Mouse (Mus musculus) kidney, embryonic 14.5 days (tissue): ENCODE results near the gene Sri. TPM values are rescaled to one million over a fixed set of nuclear protein-coding genes. Genes with fewer than 3 reads are reported as not detected.

ENCODE experiments used
- ATAC-seq: fragments of 200-750 bp; cut with Nextera tagmentation; 2 replicates; pipeline ENCODE4 v1.8.0; 2017; ENCODE audit warnings: moderate number of reproducible peaks, mild to moderate bottlenecking, moderate TSS enrichment, moderate library complexity; ENCODE audit not compliant: low FRiP score, low TSS enrichment
- H3K27ac ChIP-seq: fragments of 300-500 bp; sonication (generic); 2 replicates; pipeline ENCODE4 v1.5.1; 2014; ENCODE audit warnings: low read depth, mild to moderate bottlenecking, low read length, moderate library complexity, mixed read lengths
- H3K27me3 ChIP-seq: fragments of 300-500 bp; sonication (generic); 2 replicates; pipeline ENCODE4 v1.6.1; 2014; ENCODE audit warnings: mild to moderate bottlenecking, low read length; ENCODE audit not compliant: control insufficient read depth, insufficient read depth
- H3K36me3 ChIP-seq: fragments of 300-500 bp; sonication (generic); 2 replicates; pipeline ENCODE4 v1.6.1; 2014; ENCODE audit warnings: low read length, mixed read lengths; ENCODE audit not compliant: control insufficient read depth, insufficient read depth
- H3K4me1 ChIP-seq: fragments of 300-500 bp; sonication (generic); 2 replicates; pipeline ENCODE4 v1.6.1; 2014; ENCODE audit warnings: low read length, mixed read lengths; ENCODE audit not compliant: control insufficient read depth, insufficient read depth
- H3K4me2 ChIP-seq: fragments of 300-500 bp; sonication (generic); replicated peaks from 2 replicates; pipeline ENCODE4 v1.6.1; 2014; ENCODE audit warnings: low read depth, mild to moderate bottlenecking, low read length
- H3K4me3 ChIP-seq: fragments of 300-500 bp; sonication (generic); 2 replicates; pipeline ENCODE4 v1.5.1; 2014; ENCODE audit warnings: mild to moderate bottlenecking, low read length
- H3K9ac ChIP-seq: fragments of 300-500 bp; sonication (generic); 2 replicates; pipeline ENCODE4 v1.6.1; 2014; ENCODE audit warnings: low read depth, mild to moderate bottlenecking, low read length, moderate library complexity
- H3K9me3 ChIP-seq: fragments of 300-500 bp; sonication (generic); 2 replicates; pipeline ENCODE4 v1.6.1; 2016; ENCODE audit warnings: low read length; ENCODE audit not compliant: control insufficient read depth
- WGBS: fragments of 180-500 bp; shearing (Covaris S2); extraction: QIAGEN DNeasy Blood & Tissue Kit; methylation state at CpG from one replicate; pipeline ENCODE4 v1.1.7; 2014; 5-methylcytosine and 5-hydroxymethylcytosine counted together
- polyA plus RNA-seq: library from polyadenylated mRNA; unstranded; fragments of >200 nt; fragmentation: Nextera tagmentation; extraction: Ambion mirVana; gene quantifications from 2 replicates; pipeline ENCODE4 v1.2.1, GENCODE M21; 2014

The Sri gene
- polyA plus RNA-seq, 1 experiment from 2014 or later, result 301 TPM

DNA sequence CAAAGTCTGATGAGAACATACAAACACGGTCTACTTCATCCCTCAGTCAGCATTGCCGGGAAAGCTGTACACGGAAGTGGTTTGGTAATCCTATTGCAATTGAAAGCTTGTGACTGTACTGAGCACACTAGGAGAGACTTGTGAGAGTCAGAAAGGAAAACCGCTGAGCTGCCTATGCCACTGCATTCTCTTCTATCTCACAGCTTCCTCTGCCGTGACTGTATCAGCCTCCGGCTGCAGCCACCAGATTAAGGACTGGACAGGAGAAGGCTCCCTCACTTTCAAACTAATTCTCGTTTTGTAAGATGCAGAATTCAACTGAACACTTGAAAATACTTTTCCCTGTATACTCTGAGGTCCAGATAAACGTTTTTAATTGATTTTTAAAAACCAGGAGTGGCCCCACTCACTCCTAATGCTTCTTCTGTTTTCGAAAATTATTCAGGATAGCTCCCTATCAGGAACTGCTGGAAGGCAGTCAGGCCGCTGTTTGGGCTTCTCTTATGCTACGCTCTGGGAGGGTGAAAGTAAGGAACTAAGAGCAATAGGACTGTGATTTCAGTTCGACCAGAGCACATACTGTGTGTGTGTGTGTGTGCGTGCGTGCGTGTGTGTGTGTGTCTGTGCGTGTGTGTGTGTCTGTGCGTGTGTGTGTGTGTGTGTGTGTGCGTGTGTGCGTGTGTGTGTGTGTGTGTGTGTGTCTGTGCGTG, 37.1 kb downstream of the Sri start:
- Histone ChIP-seq H3K4me1 (no peaks in the 10 kb centered on the region), H3K27ac (no peak overlapping the region), H3K9ac (no peak overlapping the region), H3K9me3 (no peaks in the 10 kb centered on the region), H3K4me2 (no peak overlapping the region), H3K4me3 (no peak overlapping the region), H3K27me3 (no peaks in the 10 kb centered on the region), H3K36me3 (no peaks in the 10 kb centered on the region)
- ATAC-seq, result no peak
- WGBS, result 77% methylated on average over 20 of the region's 20 CpGs

- H3K27me3 ChIP-seq, result no peaks in the 10 kb centered on the region
- H3K36me3 ChIP-seq, result no peaks in the 10 kb centered on the region
- H3K27ac ChIP-seq, result no peak overlapping the region
- 91% methylated on average over 3 of the region's 3 CpGs for WGBS
- H3K9me3 ChIP-seq, result no peaks in the 10 kb centered on the region
- no peak overlapping the region for H3K4me2 ChIP-seq
- no peak overlapping the region for H3K9ac ChIP-seq
- H3K4me3 ChIP-seq, result no peak overlapping the region
- ATAC-seq, result no peak
- H3K4me1 ChIP-seq, result no peaks in the 10 kb centered on the region
Observed at GRCm38 (mm10) chr5:8085661-8086060, 39.8 kb downstream of the Sri start.

- H3K27ac ChIP-seq, result no peak overlapping the region
- ATAC-seq, result no peak
- 88% methylated on average over 3 of the region's 3 CpGs for WGBS
- no peaks in the 10 kb centered on the region for H3K27me3 ChIP-seq
- no peaks in the 10 kb centered on the region for H3K4me1 ChIP-seq
- H3K36me3 ChIP-seq, result no peaks in the 10 kb centered on the region
- H3K9ac ChIP-seq, result no peak overlapping the region
- H3K4me2 ChIP-seq, result no peak overlapping the region
- no peak overlapping the region for H3K4me3 ChIP-seq
- H3K9me3 ChIP-seq, result no peaks in the 10 kb centered on the region
Observed at GRCm38 (mm10) chr5:8088147-8088546, 42.3 kb downstream of the Sri start.

GRCm38 (mm10) chr5:8094921-8095320, 49.0 kb downstream of the Sri start:
- H3K9ac ChIP-seq, result no peak overlapping the region
- no peak for ATAC-seq
- no peak overlapping the region for H3K4me3 ChIP-seq
- no peak overlapping the region for H3K27ac ChIP-seq
- no peak overlapping the region for H3K4me2 ChIP-seq
- no peaks in the 10 kb centered on the region for H3K4me1 ChIP-seq
- no peaks in the 10 kb centered on the region for H3K9me3 ChIP-seq
- H3K36me3 ChIP-seq, result no peaks in the 10 kb centered on the region
- 57% methylated on average over 5 of the region's 5 CpGs for WGBS
- H3K27me3 ChIP-seq, result no peaks in the 10 kb centered on the region

DNA sequence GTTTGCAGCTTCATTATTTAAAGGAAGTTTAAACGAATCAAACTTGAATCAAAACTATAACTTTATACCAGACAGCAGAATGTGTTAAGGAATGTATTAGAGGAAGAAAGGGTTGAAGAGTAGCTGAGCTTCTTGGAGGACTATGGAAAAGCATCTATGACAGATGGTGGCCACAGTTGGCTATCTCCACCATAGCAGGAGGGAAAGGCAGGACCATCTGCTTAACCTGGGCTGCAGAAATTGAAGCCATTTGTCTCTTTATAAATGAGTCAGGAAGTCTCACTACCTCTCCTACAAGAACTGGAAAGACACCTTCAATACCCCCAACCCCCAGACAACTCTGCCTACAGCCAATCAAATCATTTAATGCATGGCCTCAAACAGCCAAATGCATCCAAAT, 49.8 kb downstream of the Sri start:
- no peak overlapping the region for H3K9ac ChIP-seq
- WGBS, result 89% methylated on average over 1 of the region's 1 CpGs
- H3K36me3 ChIP-seq, result no peaks in the 10 kb centered on the region
- no peaks in the 10 kb centered on the region for H3K9me3 ChIP-seq
- no peaks in the 10 kb centered on the region for H3K4me1 ChIP-seq
- no peak for ATAC-seq
- H3K4me2 ChIP-seq, result no peak overlapping the region
- no peaks in the 10 kb centered on the region for H3K27me3 ChIP-seq
- no peak overlapping the region for H3K27ac ChIP-seq
- H3K4me3 ChIP-seq, result no peak overlapping the region

DNA sequence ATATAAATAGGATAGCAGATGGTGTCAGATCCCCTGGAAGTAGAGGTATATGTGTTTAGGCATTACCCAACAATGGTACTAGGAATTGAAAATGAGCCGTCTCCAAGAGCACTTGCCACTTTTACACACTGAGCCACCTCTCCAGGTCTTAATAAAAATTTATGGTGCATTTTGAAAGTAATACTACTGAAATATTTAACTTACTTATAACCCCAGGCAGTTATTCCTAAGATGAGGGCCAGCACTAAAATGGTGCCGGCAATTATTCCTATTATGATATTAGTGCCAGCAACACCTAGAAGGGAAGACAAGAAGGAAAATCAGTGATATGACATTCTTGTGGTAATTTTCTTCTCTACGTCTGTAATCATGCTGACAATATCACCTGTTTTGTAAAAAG, 65.8 kb downstream of the Sri start:
- H3K27ac ChIP-seq, result no peak overlapping the region
- no peaks in the 10 kb centered on the region for H3K27me3 ChIP-seq
- H3K4me3 ChIP-seq, result no peak overlapping the region
- no peaks in the 10 kb centered on the region for H3K36me3 ChIP-seq
- H3K9ac ChIP-seq, result no peak overlapping the region
- WGBS, result 88% methylated on average over 3 of the region's 3 CpGs
- no peaks in the 10 kb centered on the region for H3K9me3 ChIP-seq
- H3K4me1 ChIP-seq, result no peaks in the 10 kb centered on the region
- ATAC-seq, result no peak
- no peak overlapping the region for H3K4me2 ChIP-seq

GRCm38 (mm10) chr5:8112246-8112645, 66.4 kb downstream of the Sri start:
- WGBS, result 87% methylated on average over 5 of the region's 5 CpGs
- no peak for ATAC-seq
- H3K4me2 ChIP-seq, result no peak overlapping the region
- no peaks in the 10 kb centered on the region for H3K4me1 ChIP-seq
- no peak overlapping the region for H3K4me3 ChIP-seq
- H3K27me3 ChIP-seq, result no peaks in the 10 kb centered on the region
- H3K36me3 ChIP-seq, result no peaks in the 10 kb centered on the region
- H3K27ac ChIP-seq, result no peak overlapping the region
- no peak overlapping the region for H3K9ac ChIP-seq
- H3K9me3 ChIP-seq, result no peaks in the 10 kb centered on the region

DNA sequence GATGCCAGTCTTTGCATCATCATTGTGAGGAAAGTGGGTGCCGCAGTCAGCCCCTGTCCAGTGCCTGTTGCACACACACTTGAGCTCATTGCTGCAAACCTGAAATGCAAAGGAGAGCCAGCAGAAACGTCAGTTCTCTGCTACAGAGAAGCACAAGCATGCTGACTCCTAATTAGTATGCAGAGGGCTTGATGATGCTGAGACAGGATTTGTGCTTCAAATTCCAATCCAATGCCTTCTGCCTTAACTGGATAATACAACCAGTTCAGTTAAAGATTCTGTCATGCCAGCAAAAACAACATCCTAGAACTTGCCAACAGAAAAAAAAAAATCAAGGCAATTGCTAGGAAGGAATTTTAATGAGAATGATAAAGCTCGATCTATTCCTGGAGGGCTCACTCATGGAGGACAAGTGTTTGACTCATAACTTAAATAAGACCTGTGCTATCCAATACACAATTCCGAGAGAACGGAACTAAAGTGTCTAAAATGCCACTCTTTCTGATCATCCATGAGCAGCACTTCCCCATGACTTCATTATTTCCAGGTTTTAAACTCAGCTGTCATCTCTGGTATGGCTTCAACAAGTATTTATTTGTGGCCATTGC, 70.8 kb downstream of the Sri start:
- Histone ChIP-seq H3K4me2 (no peak overlapping the region), H3K27me3 (no peaks in the 10 kb centered on the region), H3K9me3 (no peaks in the 10 kb centered on the region), H3K9ac (no peak overlapping the region), H3K4me1 (no peaks in the 10 kb centered on the region), H3K36me3 (no peaks in the 10 kb centered on the region), H3K27ac (no peak overlapping the region), H3K4me3 (no peak overlapping the region)
- WGBS, result 83% methylated on average over 5 of the region's 5 CpGs
- ATAC-seq, result no peak
